Mouse (Mus musculus) spleen, adult 2 months (tissue): Measurements from ENCODE around the gene Isy1. TPM values are rescaled to one million over a fixed set of nuclear protein-coding genes. Genes with fewer than 3 reads are reported as not detected.
"Not testable (repeated sequence)": the region's sequence is repeated elsewhere in the genome, so short reads cannot be mapped to it uniquely, and the experiment has no call there.

Experiments
- DNase-seq, 2 experiments: peaks; one replicate each; pipeline versions ENCODE4 v3.0.0 to v3.0.0-alpha.2; 2012 to 2021; ENCODE audit warnings: low spot score in 2 of 2, low read depth in 1 of 2
- H3K27ac ChIP-seq: fragments of 200-500 bp; 2 replicates; pipeline ENCODE4 v1.5.1; 2012; ENCODE audit warnings: low read length, inconsistent platforms; ENCODE audit not compliant: insufficient read depth
- H3K27me3 ChIP-seq: fragments of 200-500 bp; 2 replicates; pipeline ENCODE4 v1.6.1; 2012; ENCODE audit warnings: mild to moderate bottlenecking, moderate library complexity, low read length, inconsistent platforms; ENCODE audit not compliant: control insufficient read depth, insufficient read depth
- H3K36me3 ChIP-seq: fragments of 200-500 bp; 2 replicates; pipeline ENCODE4 v1.6.1; 2012; ENCODE audit warnings: mild to moderate bottlenecking, low read length, inconsistent platforms; ENCODE audit not compliant: control insufficient read depth, insufficient read depth
- H3K4me1 ChIP-seq: fragments of 200-500 bp; 2 replicates; pipeline ENCODE4 v1.6.1; 2011; ENCODE audit warnings: inconsistent platforms; ENCODE audit not compliant: control insufficient read depth, insufficient read depth, insufficient read length
- H3K4me3 ChIP-seq: fragments of 200-500 bp; 2 replicates; pipeline ENCODE4 v1.5.1; 2011; ENCODE audit warnings: mild to moderate bottlenecking, inconsistent platforms; ENCODE audit not compliant: insufficient read depth, insufficient read length; ENCODE audit errors: extremely low read depth
- CTCF ChIP-seq: fragments of 200-500 bp; IDR thresholded peaks from 2 replicates; pipeline ENCODE4 v1.5.1; 2011; ENCODE audit warnings: mild to moderate bottlenecking, inconsistent platforms; ENCODE audit not compliant: insufficient read depth, insufficient read length, insufficient replicate concordance; ENCODE audit errors: extremely low read depth
- POLR2A ChIP-seq: fragments of 200-500 bp; IDR thresholded peaks from 2 replicates; pipeline ENCODE4 v1.6.1; 2011; ENCODE audit warnings: low read depth, low read length, inconsistent platforms
- WGBS: fragments of 180-500 bp; shearing (Covaris S2); methylation state at CpG from one replicate; pipeline ENCODE4 v1.1.7; 2018; 5-methylcytosine and 5-hydroxymethylcytosine counted together
- polyA plus RNA-seq: library from polyadenylated mRNA; depleted of rRNA; stranded (reverse); fragments of >200 nt; gene quantifications from 2 replicates; pipeline ENCODE4 v1.2.3, GENCODE M21; 2012; rRNA removed

The Isy1 gene
- polyA plus RNA-seq, 1 experiment, result 17.8 TPM

DNA sequence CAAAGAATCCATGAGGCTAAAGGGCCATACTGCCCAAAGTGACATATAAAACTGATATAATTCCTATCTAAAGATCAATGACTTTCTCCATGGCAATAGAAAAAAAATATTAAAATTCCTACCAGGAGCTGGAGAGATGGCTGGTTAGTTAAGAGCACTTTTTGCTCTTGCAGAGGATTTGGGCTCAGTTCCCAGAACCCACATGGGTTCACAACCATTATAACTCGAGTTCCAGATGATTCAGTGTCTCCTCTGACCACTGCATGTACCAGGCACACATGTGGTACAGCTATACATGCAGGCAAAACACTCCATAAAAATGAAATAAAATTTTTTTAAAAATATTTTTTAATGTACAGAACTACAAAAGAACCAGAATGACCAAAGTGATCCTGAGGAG, 64.1 kb downstream of the Isy1 start:
- H3K4me1 ChIP-seq, result no peaks in the 10 kb centered on the region
- no peaks in the 10 kb centered on the region for H3K27me3 ChIP-seq
- WGBS, result 35% methylated on average over 1 of the region's 1 CpGs
- TF ChIP-seq CTCF (no peak), POLR2A (no peak)
- DNase-seq, result no peak
- H3K4me3 ChIP-seq, result no peak overlapping the region
- no peaks in the 10 kb centered on the region for H3K36me3 ChIP-seq
- H3K27ac ChIP-seq, result no peak overlapping the region

DNA sequence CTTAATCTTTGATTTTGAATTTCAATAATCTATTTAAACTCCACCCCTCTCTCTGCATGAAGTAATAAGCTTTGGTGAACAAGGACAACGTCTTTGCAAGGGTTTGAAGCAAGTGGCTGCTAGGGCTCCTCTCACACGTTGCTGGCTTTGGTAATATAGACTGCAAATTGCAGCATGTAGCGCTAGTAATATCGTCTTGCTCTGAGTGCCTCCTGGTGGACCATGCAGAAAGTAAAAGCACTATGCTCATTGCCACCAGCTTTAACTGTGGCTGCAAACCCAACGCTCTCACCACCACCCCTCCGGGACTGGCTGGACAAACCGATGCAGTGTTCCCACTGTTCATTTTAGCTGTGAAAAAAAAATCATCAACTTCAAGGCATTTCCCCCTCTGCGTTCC, 68.0 kb downstream of the Isy1 start:
- Histone ChIP-seq H3K4me3 (no peak overlapping the region), H3K27ac (no peak overlapping the region), H3K36me3 (no peaks in the 10 kb centered on the region), H3K4me1 (no peaks in the 10 kb centered on the region), H3K27me3 (no peaks in the 10 kb centered on the region)
- TF ChIP-seq CTCF (no peak), POLR2A (no peak)
- DNase-seq, result no peak
- WGBS, result 18% methylated on average over 8 of the region's 8 CpGs

DNA sequence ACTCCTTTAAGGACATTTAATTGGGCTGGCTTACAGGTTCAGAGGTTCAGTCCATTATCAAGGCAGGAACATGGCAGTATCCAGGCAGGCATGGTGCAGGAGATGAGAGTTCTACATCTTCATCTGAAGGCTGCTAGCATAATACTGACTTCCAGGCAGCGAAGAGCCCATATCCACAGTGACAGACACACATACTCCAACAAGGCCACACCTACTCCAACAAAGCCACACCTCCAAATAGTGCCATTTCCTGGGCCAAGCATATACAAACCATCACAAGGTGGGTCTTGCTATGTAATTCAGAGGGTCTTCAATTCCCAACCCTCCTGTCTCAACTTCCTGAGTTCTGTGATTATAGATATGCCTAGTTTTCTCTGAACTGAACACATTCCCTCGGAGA, 74.3 kb downstream of the Isy1 start:
- H3K4me3 ChIP-seq, DNase-seq, H3K27me3 ChIP-seq, H3K36me3 ChIP-seq, H3K4me1 ChIP-seq, H3K27ac ChIP-seq: not testable (repeated sequence)
- WGBS, result 96% methylated on average over 2 of the region's 2 CpGs

Other genes starting within 250 kb of the Isy1 start
- 0.74 and 1.4 TPM in 2 replicates for gene Prokr1, start 248.1 kb downstream of the Isy1 start, polyA plus RNA-seq
- gene Aplf, start 166.6 kb downstream of the Isy1 start, polyA plus RNA-seq, result 2.4 and 2.8 TPM in 2 replicates
- gene Efcc1, start 107.9 kb downstream of the Isy1 start, polyA plus RNA-seq, result 2.0 and 3.1 TPM in 2 replicates
- gene Gp9, start 60.7 kb downstream of the Isy1 start, polyA plus RNA-seq, result 70.5 and 104 TPM in 2 replicates
- gene Rab43, start 26.6 kb downstream of the Isy1 start, polyA plus RNA-seq, result 102 and 110 TPM in 2 replicates
- gene Gm45140, start 3.0 kb downstream of the Isy1 start, polyA plus RNA-seq, result 0.73 and 1.3 TPM in 2 replicates
- 123 and 129 TPM in 2 replicates for gene Cnbp, start 12.3 kb upstream of the Isy1 start, polyA plus RNA-seq
- gene Copg1, start 49.0 kb upstream of the Isy1 start, polyA plus RNA-seq, result 35.5 and 37.3 TPM in 2 replicates
- 16.3 and 19.1 TPM in 2 replicates for gene Hmces, start 75.1 kb upstream of the Isy1 start, polyA plus RNA-seq
- 1.5 and 2.6 TPM in 2 replicates for gene H1fx, start 142.8 kb upstream of the Isy1 start, polyA plus RNA-seq
- 76.4 TPM in 2 replicates for gene Rab7, start 206.5 kb upstream of the Isy1 start, polyA plus RNA-seq
- gene Rpn1, start 245.7 kb upstream of the Isy1 start, polyA plus RNA-seq, result 85.9 and 94.1 TPM in 2 replicates